Mouse (Mus musculus) cerebellum, adult 11 months (tissue): ENCODE results near the gene Smim17.
"Not testable (repeated sequence)": the region's sequence is repeated elsewhere in the genome, so short reads cannot be mapped to it uniquely, and the experiment has no call there.

Experiments
- DNase-seq: peaks from one replicate; pipeline ENCODE4 v3.0.0; 2022

Gene Smim17

DNA sequence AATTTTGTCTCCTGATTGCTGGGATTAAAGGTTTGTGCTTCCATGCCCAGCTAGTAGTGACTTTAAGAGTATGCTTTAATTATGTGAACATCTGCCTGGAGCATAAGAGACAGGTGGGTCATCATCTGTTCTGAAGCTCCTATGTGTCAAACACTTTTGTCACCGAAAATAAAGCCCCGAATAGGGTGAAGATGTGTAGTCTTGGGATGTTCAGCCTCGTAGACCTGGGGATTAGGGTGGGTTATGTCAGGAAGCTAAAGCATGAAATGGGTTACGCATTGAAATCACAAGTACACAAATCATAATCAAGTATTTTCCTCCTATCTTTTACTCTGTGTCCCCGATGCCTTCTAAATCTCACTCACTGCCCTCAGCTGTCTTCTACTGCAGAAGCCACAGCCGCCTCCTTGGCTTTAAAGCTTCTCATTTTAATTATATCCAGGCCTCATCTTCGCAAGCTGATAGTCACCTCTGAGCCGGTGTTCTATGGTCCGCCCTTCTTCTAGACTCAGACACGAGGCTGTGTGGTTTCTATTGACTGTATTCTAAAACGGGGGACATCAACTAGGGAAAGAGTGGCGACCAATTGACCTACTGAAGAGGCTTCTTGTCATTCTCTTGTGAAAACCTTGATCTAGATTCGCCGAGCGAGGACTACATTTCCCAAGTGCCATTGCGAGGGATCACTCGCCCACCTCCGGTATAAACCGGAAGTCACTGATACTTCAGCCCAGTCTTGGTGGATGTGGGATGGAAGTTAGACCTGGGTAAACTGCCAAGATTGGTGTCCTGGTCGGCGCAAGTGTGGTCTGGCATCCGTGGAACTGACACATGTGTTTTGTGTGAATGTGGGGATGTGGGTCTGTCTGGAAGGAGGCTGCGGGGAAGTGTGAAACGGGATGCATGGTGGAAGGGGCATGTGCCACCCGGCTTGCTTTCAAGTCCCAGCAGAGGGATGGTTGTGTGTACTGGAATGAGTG lies at the start of gene Smim17:
Gene Smim17, plus strand, starts transcription at position 720 of the 980 bp plus-strand sequence.
- DNase-seq: peak; percentile 66

DNA sequence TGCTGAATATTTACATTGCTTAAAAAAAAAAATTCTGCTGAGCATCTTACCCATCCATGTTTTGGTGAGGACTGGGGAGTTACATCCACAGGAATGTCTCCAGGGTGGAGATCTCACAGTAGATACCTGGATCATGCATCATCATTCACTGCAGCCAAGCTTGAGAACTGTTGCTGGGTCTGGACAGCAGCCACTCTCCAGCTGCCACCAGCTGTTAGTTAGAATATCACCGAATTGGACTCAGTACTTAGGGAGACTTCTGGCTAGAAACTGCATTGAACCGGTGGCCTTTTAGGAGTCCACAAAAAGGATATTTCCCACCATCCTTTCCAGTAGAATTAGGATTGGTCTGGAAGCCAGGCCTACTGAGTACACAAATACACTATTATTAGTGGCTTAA lies 40.4 kb upstream of the Smim17 start:
- DNase-seq: no peak

DNA sequence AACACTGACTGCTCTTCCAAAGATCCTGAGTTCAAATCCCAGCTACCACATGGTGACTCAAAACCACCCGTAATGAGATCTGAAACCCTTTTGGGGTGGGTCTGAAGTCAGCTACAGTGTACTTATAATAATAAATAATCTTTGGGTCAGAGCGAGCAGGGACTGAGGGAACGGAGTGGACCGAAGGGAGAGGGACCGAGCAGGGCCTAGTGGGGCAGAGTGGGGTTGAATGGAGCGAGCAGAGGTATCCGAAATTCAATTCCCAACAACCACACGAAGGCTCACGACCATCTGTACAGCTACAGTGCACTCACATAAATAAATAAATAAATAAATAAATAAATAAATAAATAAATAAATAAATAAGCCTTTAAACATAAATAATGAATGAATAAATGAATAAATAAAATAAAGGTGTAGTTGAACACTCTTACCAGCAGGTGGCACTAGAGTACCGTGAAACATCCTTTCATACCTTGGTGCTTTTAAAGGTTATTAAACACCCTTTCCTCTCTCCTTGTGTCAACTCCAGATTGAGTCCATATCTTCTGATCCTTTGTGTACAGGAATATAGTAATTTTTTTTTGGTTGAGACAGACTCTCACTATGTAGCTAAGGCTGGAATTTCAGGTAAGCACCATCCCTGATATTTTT lies 39.5 kb upstream of the Smim17 start:
- peak; percentile 24 for DNase-seq

DNA sequence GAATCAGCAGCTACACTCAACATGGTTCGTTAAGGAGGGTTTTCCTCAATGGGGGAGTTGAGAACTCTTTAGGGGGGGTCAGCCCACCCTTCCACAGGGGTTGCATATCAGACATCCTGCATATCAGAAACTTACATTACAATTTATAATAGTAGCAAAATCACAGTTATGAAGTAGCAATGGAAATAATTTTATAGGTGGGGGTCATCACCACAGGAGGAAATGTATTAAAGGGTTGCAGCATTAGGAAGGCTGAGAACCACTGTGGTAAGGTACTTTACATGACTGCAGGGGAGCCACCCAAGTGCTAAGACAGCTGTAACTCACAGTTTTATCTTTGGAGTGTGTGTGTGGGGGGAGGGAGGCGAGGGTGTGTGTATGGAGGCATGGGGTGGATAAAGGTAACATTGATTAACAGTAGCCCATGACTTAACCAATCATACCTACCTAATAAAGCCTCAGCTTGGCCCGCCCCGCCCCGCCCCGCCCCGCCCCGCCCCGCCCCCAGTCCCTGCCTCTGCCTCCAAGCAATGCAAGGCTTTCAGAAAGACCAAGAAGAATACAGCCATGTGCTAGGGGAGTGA lies 37.9 kb upstream of the Smim17 start:
- DNase-seq: peak; percentile 17

DNA sequence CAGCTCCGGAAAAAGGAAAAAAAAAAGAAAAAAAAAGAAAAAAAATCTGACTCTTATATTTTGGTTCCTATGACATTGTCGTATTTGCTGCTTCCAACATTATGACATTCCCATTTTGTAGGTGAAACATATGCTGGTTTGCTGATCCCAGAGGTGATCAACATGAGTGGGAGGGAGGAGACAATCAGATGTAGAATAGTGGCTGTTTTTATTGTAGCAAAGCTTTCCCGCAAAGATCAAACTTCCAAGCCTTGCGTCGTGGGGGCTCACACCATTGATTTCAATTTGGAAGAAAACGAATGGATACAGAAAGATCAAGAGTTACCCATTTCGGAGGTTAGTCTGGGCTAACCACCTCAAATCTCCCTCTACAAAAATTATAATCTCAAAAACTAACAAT lies 36.8 kb upstream of the Smim17 start:
- peak; percentile 20 for DNase-seq

DNA sequence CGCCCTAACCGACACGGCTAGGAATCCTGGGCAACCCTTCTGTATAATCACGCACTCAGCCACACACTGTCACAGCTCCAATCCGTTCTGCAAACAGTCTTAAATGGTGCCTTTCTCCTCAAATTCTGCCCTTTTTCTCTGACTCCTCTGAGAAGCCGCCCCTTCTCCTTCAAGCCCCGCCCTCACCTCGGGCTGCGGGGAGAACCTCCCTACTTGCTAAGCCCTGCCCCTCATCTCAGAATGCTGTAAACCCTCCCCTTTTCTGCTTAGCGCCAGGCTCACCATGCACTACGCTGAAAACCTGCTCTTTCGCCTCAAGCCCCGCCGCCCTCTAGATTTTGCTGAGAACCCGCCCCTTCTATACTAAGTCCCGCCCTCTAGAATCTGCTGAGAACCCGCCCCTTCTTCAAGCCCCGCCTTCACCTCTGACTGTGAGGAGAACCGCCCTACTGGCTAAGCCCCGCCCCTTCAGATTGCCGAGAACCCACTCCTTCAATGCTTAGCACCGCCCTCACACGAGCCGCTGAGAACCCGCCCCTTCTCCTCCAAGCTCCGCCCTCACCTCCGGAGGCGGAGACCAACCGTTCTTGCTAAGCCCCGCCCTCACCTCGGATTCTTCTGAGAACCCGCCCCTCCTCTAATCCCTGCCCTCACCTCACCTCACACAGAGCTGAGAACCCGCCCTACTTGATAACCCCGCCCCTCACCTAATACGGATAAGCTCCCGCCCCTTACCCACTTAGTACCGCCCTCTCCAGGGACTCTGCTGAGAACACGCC lies 36.1 kb upstream of the Smim17 start:
- peak; percentile 99 for DNase-seq

DNA sequence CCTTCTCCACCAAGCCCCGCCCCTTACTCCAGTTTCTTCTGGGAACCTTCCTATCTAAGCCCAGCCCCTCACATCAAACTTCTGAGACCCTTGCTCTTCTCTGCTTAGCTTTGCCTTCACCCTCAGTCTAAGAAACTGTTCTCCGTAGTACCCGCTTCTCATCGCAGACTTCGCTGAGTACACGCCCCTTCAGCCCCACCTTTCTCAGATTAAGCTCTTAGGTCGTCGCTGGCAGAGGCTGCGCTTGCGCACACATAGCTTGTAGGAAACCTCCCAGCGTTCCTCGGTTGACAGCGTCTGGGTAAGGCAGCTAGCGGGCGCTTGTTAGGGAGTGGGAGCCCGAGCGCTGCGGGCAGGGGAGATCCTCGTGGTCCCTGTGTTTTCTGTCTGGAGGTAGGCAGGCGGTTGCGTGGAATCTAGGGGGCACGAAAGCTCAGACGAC lies 35.4 kb upstream of the Smim17 start, which contains the start of gene Zfp78:
Gene Zfp78, plus strand, starts transcription at position 234 of the 442 bp plus-strand sequence.
- no peak for DNase-seq

DNA sequence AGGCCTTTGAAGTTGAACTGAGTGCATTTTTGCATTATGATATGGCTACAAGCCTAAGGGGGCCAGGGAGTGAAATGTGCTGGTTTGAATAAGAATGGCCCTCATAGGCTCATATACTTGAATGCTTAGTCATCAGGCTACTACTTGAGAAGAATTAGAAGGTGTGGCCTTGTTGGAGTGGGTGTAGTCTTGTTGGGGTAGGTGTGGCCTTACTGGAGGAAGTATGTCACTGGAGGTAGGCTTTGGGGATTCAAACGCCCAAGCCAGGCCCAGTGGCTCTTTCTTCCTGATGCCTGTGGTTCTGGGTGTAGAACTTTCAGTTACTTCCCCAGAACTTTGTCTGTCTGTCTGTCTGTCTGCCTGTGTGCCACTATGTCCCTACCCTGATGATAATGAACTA lies 33.8 kb upstream of the Smim17 start:
- no peak for DNase-seq

DNA sequence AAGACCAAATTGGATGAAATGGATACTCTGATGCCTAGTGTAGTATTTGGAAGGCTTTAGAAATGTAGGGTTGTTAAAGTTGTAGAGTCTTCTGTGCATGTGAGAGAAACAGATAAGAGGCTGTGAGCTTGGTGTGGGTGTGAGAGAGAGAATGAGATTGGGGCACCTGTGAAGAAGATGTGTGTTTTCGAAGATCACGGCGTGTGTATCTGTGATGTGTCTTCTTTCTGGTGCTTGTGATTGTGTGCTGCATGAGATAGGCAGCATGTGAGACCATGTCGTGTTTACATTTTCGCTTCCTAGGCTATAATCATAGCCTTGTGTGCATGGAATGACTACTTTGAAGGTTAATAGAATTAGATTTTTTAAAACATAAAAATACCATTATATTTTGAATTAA lies 31.3 kb upstream of the Smim17 start:
- no peak for DNase-seq

DNA sequence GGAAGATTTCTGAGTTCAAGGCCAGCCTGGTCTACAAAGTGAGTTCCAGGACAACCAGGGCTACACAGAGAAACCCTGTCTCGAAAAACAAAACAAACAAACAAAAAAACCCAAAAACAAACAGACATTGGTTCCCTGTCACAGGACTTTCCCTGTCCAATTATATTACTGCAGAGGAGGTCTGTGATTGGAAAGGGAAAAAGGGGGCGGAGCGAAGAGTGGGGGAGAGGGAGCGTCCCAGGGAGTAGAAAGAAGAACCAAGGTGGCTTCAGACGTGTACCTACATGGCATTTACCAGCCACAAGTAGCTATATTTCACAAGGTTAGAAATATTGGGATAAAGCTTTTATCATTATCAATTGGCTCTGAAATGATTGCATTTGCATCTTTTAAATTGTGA lies 30.4 kb upstream of the Smim17 start:
- DNase-seq: not testable (repeated sequence)

DNA sequence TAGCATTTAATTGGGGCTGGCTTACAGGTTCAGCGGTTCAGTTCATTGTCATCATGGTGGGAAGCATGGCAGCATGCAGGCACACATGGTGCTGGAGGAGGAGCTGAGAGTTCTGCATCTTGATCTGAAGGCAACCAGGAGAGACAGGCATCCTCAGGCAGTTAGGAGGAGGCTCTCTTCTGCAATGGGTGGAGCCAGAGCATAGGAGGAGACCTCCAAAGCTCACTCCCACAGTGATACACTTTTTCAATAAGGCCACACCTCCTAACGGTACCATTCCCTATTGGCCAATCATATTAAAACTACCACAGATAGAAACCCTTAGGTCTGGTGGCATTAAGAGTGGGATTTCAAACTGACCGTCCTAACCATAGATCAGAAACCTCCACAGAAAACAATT lies 29.1 kb upstream of the Smim17 start:
- no peak for DNase-seq

DNA sequence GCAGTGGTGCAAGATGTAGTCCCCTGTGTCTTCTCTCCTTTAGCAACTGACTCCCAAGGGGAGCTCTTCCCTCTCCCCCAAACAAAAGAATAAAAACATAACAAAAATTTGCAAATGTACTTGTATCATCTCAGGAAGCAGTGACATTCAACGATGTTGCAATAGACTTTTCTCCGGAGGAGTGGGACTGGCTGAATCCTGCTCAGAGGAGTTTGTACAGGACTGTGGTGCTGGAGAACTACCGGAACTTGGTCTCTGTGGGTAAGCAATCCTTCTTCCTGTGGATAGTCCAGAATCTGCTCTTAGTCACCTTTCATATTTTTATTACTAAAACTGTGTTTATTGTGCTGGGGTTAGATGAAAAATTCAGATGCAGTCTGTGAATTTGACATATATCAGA lies 25.5 kb upstream of the Smim17 start:
- no peak for DNase-seq

DNA sequence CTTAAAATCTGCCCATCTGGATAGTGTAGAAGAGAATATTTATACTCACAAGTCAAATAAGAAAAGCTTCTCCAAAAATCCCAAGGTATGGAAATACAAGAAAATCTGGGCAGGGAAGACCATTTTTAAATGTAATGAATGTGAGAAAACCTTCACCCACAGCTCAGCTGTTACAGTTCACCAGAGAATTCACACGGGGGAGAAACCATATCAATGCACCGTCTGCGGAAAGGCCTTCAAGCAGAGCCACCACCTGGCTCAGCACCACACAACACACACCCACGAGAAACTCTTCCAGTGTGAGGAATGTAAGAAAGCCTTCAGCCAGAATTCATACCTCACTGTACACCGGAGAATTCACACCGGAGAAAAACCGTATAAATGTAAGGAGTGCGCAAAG lies 20.1 kb upstream of the Smim17 start:
- DNase-seq: no peak

DNA sequence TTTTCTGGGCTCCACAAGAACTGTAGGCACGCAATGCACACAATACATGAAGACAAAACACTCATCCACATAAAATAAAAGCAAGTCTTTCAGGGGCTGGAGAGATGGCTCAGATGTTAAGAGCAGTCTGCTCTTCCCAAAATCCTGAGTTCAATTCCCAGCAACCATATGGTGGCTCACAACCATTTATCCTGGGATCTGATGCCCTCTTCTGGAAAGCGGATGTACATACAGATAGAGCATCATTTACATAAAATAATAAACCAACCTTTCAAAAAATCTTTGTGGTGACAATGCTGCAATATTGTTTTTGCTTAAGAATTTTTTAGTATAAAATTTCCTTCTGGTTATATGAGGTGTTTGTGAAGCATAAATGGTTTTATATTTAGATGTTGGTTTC lies 17.1 kb upstream of the Smim17 start:
- no peak for DNase-seq

DNA sequence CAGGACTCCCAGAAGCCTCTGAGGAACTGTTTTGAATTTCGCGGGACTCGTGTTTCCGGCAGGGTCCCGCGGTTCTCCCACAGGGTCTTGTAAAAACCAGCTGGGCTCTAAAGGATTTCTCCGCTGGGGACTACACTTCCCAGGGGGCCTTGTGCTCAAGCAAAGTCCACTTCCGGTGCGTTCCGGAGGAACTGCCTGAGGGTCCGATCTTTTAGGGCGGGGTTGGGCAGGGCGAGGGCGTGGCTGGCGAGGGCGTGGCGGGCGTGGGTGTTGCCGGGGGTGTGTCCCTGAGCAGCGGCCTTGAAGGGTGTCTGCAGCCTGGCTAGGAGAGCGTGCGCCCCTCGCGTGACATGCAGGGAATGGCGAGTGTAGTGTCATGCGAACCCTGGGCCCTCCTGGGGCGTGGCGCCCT lies 15.5 kb upstream of the Smim17 start, which contains the start of gene Zfp28:
Gene Zfp28, plus strand, starts transcription at position 252 of the 412 bp plus-strand sequence.
- DNase-seq: peak; percentile 88

DNA sequence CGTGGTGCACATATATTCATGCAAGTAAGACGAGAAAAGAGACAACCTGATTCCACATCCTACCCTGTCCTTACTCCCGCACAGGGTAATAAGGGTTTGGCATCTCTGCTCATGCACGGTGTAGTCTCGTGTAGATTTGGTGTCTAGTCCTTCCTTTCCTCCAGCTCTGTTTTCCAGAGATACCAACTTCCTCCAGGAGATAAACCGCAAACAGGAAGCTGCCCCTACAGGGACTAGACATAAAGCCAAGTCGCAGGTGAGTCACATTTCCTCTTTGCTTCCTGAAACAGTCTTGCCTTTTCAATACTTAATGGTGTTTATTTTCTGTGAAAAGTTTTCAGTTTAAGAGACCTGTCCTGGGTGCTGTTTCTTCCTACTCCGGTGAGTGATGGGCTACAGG lies 14.5 kb upstream of the Smim17 start:
- no peak for DNase-seq

DNA sequence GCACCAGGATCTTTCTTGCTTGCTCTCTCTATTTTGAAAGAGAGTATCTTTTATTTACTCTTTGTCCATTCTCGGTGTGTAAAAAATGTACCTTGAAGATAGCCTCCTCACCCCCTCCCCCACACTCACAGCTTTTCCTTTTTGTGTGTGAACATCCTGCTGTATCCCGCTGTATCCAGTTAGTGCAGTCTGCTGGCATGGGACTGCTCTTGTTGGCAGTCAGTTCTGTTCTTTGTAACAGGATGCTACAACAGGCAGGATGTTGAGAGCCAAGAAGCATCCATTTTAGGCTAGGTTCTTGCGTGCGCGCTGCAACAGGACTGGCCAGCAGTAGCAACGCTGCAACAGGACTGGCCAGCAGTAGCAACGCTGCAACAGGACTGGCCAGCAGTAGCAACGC lies 11.5 kb upstream of the Smim17 start:
- DNase-seq: no peak

DNA sequence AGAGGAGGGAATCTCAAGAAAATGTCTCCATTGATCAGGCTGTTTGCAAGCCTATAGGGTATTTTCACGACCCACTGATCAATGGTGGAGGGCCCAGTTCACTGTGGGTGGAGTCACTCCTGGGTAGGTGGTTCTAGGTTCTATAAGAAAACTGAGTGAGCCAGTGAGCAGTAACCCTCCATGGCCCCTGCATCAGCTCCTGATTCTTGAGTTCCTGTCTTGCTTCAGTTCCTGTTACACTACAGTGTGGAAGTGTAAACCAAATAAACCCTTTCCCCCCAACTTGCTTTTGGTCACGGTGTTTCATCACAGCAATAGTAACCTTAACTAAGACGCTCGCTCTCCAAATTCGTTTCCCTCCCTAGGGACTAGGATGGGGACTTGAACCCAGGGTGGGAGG lies 9.5 kb upstream of the Smim17 start:
- DNase-seq: no peak

DNA sequence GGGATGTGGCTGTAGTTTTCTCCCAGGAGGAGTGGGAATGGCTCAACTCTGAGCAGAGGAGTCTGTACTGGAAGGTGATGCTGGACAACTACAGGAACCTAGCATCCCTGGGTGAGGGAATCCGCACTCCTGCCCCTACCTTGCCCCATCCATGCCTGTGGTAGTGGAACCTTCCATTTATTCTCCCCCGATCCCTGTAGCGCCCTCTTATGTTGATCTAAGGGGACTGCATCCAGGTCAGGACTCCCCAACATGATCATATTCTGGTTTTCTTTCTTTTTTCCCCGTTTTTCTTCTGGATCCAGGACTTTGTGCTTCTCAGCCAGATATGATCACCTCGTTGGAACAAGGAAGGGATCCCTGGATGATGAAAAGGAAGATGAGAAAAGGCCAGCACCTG lies 9.1 kb upstream of the Smim17 start:
- DNase-seq: no peak

DNA sequence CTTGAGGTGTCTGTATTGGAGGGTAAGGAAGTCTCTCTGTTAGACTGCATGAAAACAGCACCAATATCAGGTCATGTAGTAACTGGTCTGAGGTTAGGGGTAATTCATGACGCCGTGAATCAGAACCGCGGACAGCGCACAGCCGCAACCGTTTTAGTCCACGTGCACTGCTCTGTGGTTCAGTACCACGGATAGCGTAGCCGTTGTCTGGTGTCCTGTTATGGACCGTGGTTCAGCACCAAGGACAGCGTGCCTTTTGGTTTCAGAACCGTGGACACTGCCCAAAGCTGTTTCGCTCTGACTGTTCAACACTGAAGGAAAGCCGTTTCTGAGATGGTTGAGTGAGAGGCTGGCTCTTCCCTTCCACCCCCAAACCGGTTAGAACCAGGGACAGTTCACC lies 11.5 kb downstream of the Smim17 start, which contains the start of gene Gm20715:
Gene Gm20715, plus strand, starts transcription at position 235 of the 400 bp plus-strand sequence.
- no peak for DNase-seq

DNA sequence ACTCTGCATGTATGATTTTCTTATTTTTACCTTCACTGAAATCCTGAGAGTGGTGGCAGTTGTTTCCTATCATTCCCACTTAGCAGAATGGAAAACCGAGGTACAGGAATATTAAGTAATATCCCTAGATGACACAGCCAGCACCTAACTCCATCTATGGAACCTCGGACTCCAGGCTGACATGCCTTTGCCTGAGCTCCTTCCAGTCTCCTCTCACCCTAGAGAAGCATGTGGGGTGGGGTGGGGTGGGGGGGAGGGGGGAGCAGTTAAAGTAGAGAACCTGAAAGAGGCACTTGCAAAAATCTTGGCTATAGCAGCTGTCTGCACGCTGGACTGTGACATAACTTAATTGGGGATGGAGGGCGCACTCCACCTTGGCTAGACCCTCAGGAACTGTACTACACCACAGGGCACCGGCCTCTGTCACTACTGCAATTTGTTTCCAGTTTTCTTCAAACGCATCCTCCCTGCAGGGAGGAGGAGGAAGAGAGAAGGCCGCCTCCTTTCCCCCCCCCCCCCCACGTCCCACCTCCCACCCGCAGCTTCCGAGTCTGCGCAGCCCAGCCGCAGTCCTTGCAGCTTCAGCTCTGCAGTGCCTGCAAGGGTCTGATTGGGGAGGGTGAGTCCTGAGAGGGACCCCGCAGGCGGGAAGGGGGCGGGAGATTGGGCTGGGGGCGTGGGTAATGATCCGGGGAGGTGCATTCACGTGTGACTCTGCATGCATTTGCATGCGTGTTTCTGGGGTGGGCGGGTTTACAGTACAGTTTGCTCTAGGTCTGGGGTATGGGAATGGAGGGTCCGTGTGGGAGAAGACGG lies 16.3 kb downstream of the Smim17 start:
- DNase-seq: no peak

DNA sequence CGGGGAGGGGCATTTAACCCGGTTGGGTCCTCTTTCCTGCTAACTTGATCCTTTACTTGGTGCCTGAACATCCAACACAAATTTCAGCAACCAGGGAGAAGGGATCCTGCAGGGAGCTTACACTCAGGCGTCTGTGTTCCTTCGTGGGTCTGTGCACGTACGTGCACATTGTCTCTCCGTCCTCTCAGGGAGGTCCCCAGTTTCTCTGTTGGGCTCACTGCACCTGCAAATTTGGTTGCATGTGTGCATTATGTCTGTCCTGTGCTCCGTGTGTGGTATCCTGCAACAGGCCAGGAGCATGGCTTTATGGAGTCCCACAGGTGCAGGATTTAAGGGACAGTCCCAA lies 16.9 kb downstream of the Smim17 start:
- no peak for DNase-seq
